Mouse (Mus musculus): Measurements from ENCODE around the gene Zfhx3. TPM values are rescaled to one million over a fixed set of nuclear protein-coding genes. Genes with fewer than 3 reads are reported as not detected.

Gene Zfhx3
- polyA plus RNA-seq, 1 experiment from 2014 or later, result 7.4 TPM

DNA sequence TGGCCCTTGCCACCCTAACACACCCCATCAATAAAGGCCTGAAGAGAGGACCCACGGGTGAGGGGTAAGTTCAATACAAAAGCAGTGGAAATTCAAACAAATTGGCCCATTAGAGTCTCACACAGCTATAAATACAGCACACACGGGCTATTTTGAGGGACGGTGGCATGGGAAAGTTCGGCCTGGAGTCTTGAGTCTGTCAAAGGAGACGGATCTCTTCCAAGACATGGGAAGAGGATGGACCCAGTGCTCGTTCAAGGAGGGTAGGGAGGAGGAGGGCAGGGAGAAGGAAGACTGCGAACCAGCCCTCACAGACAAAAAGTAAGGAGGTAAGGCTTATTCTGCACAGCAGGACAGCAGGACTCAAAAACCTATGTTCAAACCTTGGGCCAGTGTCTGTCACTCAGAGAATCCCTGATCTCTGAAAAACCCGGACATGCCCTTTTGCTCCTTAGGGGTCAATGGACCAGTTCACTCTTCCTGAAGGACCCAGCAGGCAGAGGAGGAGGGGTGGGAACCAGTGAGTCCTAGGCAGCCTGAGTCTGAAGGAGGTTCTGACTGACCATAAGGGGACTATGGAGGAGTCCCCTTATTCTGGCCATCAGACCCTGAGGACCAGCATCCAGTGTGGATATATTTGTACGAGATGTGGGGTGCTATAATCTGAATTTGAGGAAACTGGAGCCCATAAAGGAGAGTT is 652.1 kb downstream of the Zfhx3 start:
- no peak overlapping the region for H3K4me2 ChIP-seq
- no peaks in the 10 kb centered on the region for H3K27me3 ChIP-seq (replicated peaks)
- H3K9ac ChIP-seq, result no peak overlapping the region
- no peak for ATAC-seq (ENCODE audit: insufficient number of reproducible peaks, low FRiP score)
- 57% methylated on average over 9 of the region's 9 CpGs for WGBS
- no peaks in the 10 kb centered on the region for H3K9me3 ChIP-seq (replicated peaks)
- H3K4me1 ChIP-seq (replicated peaks), result peaks cover 10% of the 10 kb centered on the region; the same call in 1 of the 2 replicates
- no peak overlapping the region for H3K4me3 ChIP-seq
- H3K36me3 ChIP-seq, result no peaks in the 10 kb centered on the region
- peak overlapping the region; percentile 71 for H3K27ac ChIP-seq (ENCODE audit: poor library complexity, severe bottlenecking)

DNA sequence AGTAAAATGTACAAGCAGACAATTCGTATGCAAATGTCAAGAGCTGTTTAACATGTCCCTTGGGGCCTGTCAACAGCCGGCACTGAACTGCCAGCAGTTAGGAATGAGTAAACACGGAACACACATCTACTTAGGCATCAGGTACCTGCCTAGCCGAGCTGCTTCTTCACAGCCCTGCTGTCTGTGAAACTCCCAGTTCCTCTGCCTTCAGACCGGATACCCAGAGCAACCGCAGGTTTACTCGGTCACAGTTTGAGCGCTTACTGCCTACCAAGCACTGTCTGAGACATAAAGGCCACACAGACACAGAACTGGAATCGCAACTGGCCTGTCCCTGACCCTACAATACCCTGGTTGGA is 652.6 kb downstream of the Zfhx3 start:
- 62% methylated on average over 9 of the region's 9 CpGs for WGBS
- Histone ChIP-seq H3K36me3 (no peaks in the 10 kb centered on the region), H3K4me1 (replicated peaks) (peaks cover 12% of the 10 kb centered on the region; the same call in 1 of the 2 replicates), H3K27me3 (replicated peaks) (no peaks in the 10 kb centered on the region), H3K9ac (no peak overlapping the region), H3K4me2 (no peak overlapping the region), H3K27ac (ENCODE audit: poor library complexity, severe bottlenecking) (no peak overlapping the region), H3K9me3 (replicated peaks) (no peaks in the 10 kb centered on the region), H3K4me3 (no peak overlapping the region)
- no peak for ATAC-seq (ENCODE audit: insufficient number of reproducible peaks, low FRiP score)

DNA sequence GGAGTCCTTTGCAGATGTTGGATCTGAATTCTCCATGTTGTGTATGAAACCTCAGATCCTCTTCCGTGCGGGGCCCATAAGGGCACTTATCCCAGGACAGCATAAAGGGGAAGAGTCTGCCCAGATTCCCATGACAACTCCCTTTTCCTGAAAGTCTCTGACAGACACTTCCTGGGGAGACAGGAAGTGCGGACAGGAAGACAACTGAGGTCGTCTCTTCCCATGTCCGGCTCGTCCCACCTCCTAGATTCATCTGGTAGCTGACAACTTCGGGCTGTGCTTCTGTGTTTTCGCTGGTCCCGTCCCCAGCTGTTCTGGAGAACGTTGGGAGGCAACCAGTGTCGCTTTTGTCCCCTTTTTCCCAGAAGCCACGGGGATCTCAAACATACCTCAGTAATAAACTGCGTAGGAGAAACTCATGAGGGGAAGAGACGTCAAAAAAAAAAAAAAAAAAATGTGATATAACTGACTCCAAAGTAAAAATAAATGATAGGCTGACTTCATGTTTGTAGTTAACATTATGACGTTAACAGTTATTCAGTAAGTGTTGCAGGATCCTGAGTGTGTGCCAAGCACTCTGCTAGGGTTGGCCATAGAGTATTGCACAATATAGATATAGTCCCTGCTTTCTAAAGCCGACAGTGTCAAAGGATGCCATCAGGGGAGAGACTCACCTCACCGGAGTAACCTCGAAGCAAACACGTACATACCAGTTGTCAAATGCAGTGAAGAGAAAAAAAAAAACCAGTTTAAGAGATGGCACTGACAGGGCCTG is 653.5 kb downstream of the Zfhx3 start:
- no peak for ATAC-seq (ENCODE audit: insufficient number of reproducible peaks, low FRiP score)
- 65% methylated on average over 19 of the region's 19 CpGs for WGBS
- H3K27ac ChIP-seq (ENCODE audit: poor library complexity, severe bottlenecking), result no peak overlapping the region
- no peak overlapping the region for H3K4me2 ChIP-seq
- H3K4me3 ChIP-seq, result no peak overlapping the region
- H3K9me3 ChIP-seq (replicated peaks), result no peaks in the 10 kb centered on the region
- peaks cover 12% of the 10 kb centered on the region; the same call in 1 of the 2 replicates for H3K4me1 ChIP-seq (replicated peaks)
- no peaks in the 10 kb centered on the region for H3K36me3 ChIP-seq
- no peak overlapping the region for H3K9ac ChIP-seq
- no peaks in the 10 kb centered on the region for H3K27me3 ChIP-seq (replicated peaks)

DNA sequence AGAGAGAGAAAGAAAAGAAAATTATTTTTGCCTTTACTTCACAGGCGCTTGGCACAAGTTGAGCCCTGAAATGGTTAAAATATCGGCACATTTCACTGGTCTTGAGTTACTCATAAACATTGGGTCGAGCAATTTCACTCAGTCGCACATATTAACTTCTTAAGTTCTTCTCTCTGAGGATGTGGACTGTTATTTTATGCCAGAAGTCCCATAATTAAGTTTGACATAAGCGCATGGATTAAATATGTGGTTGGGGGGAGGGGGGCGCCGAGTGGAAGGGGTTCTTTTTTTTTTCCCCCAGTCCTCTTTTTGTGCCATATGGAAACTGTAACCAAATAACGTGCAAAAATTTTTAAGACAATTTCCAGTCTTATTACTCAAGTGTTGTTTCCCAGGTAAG is 656.6 kb downstream of the Zfhx3 start:
- Histone ChIP-seq H3K9ac (no peak overlapping the region), H3K4me3 (no peak overlapping the region), H3K4me2 (no peak overlapping the region), H3K27ac (ENCODE audit: poor library complexity, severe bottlenecking) (no peak overlapping the region), H3K4me1 (replicated peaks) (peaks cover 12% of the 10 kb centered on the region; the same call in 1 of the 2 replicates), H3K36me3 (no peaks in the 10 kb centered on the region), H3K27me3 (replicated peaks) (no peaks in the 10 kb centered on the region), H3K9me3 (replicated peaks) (peaks cover 10% of the 10 kb centered on the region; the same call in 1 of the 2 replicates)
- no peak for ATAC-seq (ENCODE audit: insufficient number of reproducible peaks, low FRiP score)
- WGBS, result 74% methylated on average over 8 of the region's 8 CpGs

DNA sequence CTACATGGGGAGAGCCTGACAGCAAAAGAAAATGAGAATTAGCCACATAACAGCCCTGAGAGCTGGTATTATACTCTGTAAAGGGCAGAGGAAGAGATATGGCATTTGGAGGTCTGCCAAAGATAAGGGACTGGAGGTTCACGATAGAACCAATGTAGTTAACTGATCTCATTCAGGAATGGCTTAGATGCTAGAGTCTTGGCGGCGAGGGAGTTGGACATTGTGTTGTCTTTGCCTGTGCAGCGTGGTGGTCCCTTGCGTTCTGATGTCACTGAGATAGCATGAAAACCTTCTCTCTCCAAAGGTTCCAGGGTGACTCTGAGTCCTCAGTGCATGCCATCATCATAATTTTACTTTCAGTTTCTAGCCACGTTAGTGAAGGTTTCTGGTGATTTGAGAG is 657.1 kb downstream of the Zfhx3 start:
- Histone ChIP-seq H3K4me3 (no peak overlapping the region), H3K9me3 (replicated peaks) (peaks cover 10% of the 10 kb centered on the region; the same call in 1 of the 2 replicates), H3K27me3 (replicated peaks) (no peaks in the 10 kb centered on the region), H3K4me1 (replicated peaks) (peaks cover 12% of the 10 kb centered on the region; the same call in 1 of the 2 replicates), H3K36me3 (no peaks in the 10 kb centered on the region), H3K27ac (ENCODE audit: poor library complexity, severe bottlenecking) (no peak overlapping the region), H3K9ac (no peak overlapping the region), H3K4me2 (peak overlapping the region; percentile 28; the same call in 1 of the 2 replicates)
- WGBS, result 37% methylated on average over 6 of the region's 6 CpGs
- no peak for ATAC-seq (ENCODE audit: insufficient number of reproducible peaks, low FRiP score)

DNA sequence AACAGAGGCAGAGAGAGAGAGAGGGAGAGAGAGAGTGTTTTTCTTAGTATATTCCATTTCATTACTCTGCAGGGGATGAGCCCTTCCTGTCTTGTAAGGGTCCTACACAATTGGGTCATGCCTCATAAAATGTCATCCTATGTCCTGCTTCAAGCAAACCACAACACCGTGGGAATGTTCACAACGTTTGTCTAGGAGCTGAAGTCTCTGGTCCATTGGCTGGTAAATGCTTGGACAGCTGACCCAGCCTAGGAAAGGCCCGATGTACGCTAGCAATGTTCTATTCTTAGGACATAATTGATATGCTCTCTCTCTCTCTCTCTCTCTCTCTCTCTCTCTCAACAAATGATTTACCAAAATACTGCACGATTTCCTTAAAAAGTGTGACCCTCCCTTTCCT is 666.2 kb downstream of the Zfhx3 start:
- H3K36me3 ChIP-seq, result no peaks in the 10 kb centered on the region
- WGBS, result 34% methylated on average over 5 of the region's 5 CpGs
- H3K4me3 ChIP-seq, result no peak overlapping the region
- H3K27ac ChIP-seq (ENCODE audit: poor library complexity, severe bottlenecking), result no peak overlapping the region
- no peak for ATAC-seq (ENCODE audit: insufficient number of reproducible peaks, low FRiP score)
- H3K9me3 ChIP-seq (replicated peaks), result no peaks in the 10 kb centered on the region
- no peak overlapping the region for H3K4me2 ChIP-seq
- peaks cover 19% of the 10 kb centered on the region for H3K4me1 ChIP-seq (replicated peaks)
- H3K27me3 ChIP-seq (replicated peaks), result no peaks in the 10 kb centered on the region
- no peak overlapping the region for H3K9ac ChIP-seq

DNA sequence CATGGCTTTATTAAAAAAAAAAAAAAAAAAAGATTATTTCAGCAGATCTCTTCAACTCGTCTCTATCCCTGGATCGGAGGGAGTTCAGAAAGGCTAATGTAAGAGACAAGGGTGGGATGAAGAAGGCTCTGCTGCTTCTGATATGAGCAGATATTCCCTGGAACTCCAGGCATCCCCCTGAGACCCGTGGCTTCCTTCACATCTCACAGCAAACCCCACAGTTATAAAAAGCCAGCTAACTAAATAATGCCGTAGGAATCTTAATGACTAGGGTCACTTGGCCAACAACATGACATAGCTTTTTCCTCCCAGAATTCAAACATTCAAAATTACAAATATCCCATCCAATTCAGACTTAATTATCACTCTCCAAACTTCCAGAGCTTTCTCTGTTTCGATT is 666.7 kb downstream of the Zfhx3 start:
- Histone ChIP-seq H3K4me3 (no peak overlapping the region), H3K9me3 (replicated peaks) (no peaks in the 10 kb centered on the region), H3K36me3 (no peaks in the 10 kb centered on the region), H3K27ac (ENCODE audit: poor library complexity, severe bottlenecking) (no peak overlapping the region), H3K9ac (no peak overlapping the region), H3K4me1 (replicated peaks) (peaks cover 19% of the 10 kb centered on the region), H3K27me3 (replicated peaks) (no peaks in the 10 kb centered on the region), H3K4me2 (no peak overlapping the region)
- no peak for ATAC-seq (ENCODE audit: insufficient number of reproducible peaks, low FRiP score)
- 46% methylated on average over 5 of the region's 5 CpGs for WGBS

DNA sequence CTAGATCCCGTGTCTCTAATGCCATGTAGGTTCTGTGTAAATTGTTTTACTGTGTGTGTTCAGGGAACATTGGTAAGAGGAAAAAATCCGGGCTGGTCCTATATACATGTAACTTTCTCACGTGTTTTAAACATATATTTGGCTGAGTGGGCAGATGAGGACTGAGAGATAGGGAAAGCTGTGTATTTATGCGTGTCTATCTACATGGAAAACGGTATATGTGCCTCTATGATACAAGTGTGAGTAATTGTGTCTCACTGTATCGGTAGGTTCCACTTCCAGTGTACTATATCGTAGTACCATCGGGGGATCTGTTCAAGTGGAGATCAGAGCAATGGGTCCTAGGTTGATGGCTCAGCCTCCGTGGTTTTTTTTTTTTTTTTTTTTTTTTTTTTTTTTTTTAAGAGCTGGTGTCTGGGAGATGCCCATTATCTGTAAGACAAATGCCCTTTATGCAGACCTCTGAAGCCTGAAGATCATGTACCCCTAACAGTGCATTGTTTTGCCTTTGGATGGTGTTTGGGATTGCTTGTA is 668.8 kb downstream of the Zfhx3 start:
- Histone ChIP-seq H3K9ac (no peak overlapping the region), H3K9me3 (replicated peaks) (no peaks in the 10 kb centered on the region), H3K27me3 (replicated peaks) (no peaks in the 10 kb centered on the region), H3K27ac (ENCODE audit: poor library complexity, severe bottlenecking) (no peak overlapping the region), H3K4me3 (no peak overlapping the region), H3K4me2 (no peak overlapping the region), H3K36me3 (no peaks in the 10 kb centered on the region), H3K4me1 (replicated peaks) (peaks cover 19% of the 10 kb centered on the region)
- ATAC-seq (ENCODE audit: insufficient number of reproducible peaks, low FRiP score), result no peak
- WGBS, result 78% methylated on average over 9 of the region's 9 CpGs

DNA sequence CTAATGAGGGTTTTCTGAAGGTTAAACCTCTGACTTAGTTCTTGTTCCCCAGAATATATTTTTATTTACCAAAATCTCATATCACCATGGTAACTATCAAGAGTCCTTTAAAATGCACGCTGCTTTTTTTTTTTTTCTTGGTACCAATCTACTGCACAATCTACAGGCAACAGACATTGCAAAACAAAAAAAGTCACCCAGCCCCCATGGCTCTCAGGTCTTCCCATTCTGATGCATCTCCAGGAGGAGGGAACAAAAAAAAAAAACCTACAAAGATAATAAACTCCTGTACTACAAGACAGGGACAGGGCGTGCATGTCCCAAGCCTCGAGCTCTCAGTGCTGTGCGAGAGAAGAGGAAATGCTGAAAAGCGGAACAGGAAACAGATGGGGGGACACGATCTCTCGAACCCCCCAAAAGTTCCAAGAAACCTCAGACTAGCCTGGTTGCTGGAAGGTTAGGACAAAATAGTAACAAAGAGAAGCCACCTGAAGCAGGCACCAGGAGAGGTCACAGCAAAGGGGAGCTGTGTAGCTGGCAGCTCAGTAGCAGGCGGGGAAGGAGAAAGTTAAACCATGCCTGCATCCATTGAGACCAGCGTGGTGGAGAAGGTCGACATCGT is 669.5 kb downstream of the Zfhx3 start:
- no peak for ATAC-seq (ENCODE audit: insufficient number of reproducible peaks, low FRiP score)
- H3K9me3 ChIP-seq (replicated peaks), result no peaks in the 10 kb centered on the region
- H3K27me3 ChIP-seq (replicated peaks), result no peaks in the 10 kb centered on the region
- no peak overlapping the region for H3K4me3 ChIP-seq
- 48% methylated on average over 11 of the region's 11 CpGs for WGBS
- H3K4me2 ChIP-seq, result no peak overlapping the region
- H3K4me1 ChIP-seq (replicated peaks), result peaks cover 17% of the 10 kb centered on the region
- no peaks in the 10 kb centered on the region for H3K36me3 ChIP-seq
- no peak overlapping the region for H3K27ac ChIP-seq (ENCODE audit: poor library complexity, severe bottlenecking)
- H3K9ac ChIP-seq, result no peak overlapping the region

DNA sequence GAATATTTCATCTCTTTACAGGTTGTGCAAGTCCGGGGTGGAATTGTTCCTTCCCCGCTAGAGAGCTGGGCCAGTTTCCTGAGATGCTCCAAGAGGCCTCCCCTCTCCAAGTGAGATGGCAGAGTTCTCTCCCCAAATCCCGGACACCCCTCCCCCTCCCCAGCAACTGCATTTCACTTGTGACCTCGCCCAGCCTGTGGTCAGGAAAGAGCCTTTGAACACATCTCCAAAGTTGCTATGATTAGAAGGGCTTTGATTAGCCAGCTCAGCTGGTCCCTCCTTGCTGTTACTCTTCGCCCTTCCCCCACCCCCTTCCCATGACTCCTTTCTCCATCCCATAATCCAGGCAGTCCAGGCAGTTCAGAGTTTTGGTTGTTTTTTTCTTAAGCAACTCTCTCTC is 670.4 kb downstream of the Zfhx3 start:
- Histone ChIP-seq H3K4me3 (no peak overlapping the region), H3K27ac (ENCODE audit: poor library complexity, severe bottlenecking) (no peak overlapping the region), H3K27me3 (replicated peaks) (no peaks in the 10 kb centered on the region), H3K9me3 (replicated peaks) (no peaks in the 10 kb centered on the region), H3K4me2 (no peak overlapping the region), H3K4me1 (replicated peaks) (peaks cover 12% of the 10 kb centered on the region), H3K36me3 (no peaks in the 10 kb centered on the region), H3K9ac (no peak overlapping the region)
- 13% methylated on average over 5 of the region's 5 CpGs for WGBS
- no peak for ATAC-seq (ENCODE audit: insufficient number of reproducible peaks, low FRiP score)

DNA sequence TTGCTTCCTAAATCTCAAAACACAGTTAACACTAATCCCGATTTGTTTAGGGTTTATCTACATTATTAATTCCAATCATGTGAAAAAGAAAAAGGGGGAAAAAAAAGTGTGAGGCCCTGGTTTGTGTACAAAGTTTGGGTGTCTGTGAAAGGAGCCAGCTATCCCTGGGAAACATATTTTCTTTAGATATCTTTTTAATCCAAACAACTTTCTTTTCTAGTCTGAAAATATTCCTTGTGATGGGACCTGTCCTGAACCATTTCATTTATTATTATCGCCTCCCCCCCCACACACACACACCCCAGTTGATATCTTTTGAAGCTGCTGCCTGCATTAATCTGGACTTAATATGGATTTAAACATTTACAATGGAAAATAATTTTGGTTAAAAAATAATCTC is 670.8 kb downstream of the Zfhx3 start:
- no peaks in the 10 kb centered on the region for H3K9me3 ChIP-seq (replicated peaks)
- no peak overlapping the region for H3K9ac ChIP-seq
- H3K27ac ChIP-seq (ENCODE audit: poor library complexity, severe bottlenecking), result no peak overlapping the region
- peaks cover 12% of the 10 kb centered on the region for H3K4me1 ChIP-seq (replicated peaks)
- no peaks in the 10 kb centered on the region for H3K36me3 ChIP-seq
- no peak for ATAC-seq (ENCODE audit: insufficient number of reproducible peaks, low FRiP score)
- WGBS, result 58% methylated on average over 2 of the region's 2 CpGs
- no peak overlapping the region for H3K4me2 ChIP-seq
- H3K27me3 ChIP-seq (replicated peaks), result no peaks in the 10 kb centered on the region
- H3K4me3 ChIP-seq, result no peak overlapping the region

All from heart, embryonic 12.5 days (tissue).